Mouse (Mus musculus) hindlimb bud, embryonic 11.5 days (tissue): ENCODE data around the gene Bco2.

ENCODE experiments used
- DNase-seq: peaks from one replicate; pipeline ENCODE4 v3.0.0-alpha.2; 2012; ENCODE audit warnings: low read depth, low spot score; ENCODE audit errors: extremely low spot score

The Bco2 gene

DNA sequence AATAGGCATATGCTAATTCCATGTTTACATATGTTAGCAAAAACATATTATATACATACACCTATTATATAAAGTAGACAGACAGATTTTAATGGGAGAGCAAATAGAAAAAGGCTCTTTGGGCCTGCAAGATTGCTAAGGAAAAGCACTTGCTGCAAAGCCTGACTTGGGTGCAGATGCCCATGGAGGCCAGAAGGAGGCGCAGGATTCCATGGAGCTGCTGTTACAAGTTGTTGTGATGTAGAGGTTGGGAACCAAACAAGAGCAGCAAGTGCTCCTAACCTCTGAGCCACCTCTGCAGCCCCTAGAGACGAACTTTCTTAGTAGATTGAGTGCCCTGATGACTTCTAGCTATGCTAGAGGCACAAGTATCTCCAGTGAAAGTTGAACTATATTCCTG, 36.2 kb downstream of the Bco2 start:
- no peak for DNase-seq

DNA sequence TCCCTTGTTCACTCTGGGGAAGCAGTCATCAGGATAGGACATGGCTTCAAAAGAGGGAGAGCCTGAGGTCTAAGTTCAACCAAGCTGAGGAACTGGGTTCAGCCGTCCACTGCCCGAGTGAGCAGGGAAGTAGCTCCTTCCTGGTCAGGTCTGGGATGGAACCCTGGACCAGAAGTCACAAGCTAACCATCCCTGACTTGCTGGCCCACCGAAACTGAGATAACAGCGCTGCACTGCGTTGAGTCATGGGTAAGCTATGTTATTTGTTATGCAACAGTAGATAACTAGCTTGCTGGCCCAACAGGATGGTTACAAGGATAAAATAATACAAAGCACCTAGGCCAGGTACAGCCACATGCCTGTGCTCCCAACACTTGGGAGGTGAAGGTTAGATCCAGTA, 39.5 kb downstream of the Bco2 start:
- DNase-seq, result no peak

DNA sequence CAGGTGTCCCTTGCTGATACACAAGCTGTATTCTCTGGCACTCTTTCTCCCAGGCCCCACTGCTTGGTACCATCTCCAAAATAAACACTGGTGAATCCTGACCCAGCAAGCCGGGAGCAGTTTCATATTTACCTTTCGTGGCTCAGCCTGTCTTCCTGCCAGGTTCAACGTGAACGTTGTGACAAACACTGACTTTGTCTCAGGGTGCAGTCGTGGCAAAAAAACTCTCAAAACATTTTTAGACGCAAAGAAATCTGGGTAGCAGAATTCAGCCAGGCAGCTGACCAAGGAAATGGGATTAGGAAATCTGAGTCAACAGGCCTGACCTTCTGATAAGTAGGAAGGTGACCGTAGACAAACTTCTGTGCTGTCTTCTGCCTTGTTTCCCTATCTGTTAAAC, 47.4 kb downstream of the Bco2 start:
- DNase-seq, result no peak

DNA sequence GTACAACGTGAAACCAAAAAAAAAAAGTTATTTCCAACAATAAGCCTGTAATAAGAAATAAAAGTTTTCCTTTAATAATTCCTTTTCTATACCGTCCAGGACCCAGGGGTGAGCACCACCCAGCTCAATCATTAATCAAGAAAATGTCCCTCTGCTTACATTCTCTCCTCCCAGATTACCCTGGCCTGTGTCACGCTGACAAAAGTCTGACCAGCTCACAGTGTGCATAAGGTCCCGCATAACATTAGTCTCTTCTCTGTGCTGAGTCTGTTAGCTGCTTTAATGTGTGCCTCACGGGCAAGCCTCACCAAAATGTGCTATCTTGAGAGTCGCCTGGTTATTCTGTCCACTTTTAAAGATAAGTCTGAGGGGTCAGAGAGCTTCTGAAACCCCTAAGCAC, 49.6 kb downstream of the Bco2 start:
- no peak for DNase-seq

DNA sequence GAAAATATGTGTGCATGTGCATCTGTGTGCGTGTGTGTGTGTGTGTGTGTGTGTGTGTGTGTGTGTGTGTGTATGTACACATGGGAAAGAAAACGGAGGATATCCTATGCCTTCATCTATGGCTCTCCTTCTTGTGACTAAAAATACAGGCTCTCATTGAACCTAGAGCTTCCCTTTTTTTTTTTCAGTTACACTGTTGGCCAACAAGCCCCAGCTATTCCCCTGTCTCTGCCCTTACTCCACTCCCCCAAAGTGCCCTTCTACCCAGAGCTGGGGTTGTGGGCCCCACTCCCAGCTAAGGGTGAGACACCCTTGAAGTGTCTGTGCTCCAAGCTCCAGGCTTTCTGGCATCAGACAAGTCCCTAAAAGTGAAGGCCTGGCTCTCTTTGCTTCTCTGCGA, 52.0 kb downstream of the Bco2 start:
- no peak for DNase-seq

DNA sequence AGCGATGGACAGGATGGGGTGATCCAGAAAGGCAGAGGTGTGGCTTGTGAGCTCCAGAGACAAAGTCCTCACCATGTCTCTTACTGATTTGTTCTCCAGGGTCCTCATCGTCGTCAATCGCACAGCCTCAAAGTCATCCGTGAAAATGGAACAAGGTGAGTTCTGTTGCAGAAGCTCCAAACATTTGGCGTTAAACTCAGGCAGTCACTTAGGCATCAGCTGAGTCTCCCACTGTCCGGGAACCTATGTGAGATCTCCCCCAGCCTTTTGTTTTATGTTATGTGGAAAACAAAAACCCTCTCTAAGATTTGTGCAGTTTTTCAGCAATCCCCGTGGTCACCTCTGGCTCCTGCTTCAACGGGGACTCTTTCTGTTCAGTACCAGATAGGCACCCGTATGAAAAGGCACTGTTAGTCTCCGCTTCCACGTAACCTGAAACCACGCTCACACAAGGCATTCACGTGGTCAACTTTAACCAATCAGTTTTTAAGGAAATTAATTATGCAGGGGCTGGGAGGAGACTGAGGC, 53.9 kb downstream of the Bco2 start:
- DNase-seq, result peak; percentile 62

DNA sequence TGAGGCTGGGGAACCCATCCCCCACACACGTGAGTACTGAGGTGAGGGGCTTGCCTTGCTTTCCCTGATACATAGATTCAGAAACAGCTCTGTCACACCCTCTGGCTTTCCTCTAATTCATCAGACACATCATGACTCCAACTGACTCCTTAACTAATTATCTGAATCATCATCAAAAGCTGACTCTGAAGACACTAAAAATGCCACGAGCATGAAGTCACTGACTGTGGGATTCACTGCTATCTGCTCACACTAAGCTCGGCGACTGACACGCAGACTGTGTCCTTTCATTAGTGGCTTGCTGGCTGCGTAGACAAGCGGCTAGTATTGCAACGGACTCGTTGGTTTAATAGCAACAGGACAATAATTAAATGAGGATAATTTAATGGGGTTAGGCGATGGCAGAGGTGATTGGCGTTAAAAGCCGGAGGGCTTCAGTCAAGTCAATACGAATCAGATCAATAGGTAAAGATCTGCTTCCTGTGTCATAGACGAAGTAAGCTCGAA, 54.5 kb downstream of the Bco2 start:
- no peak for DNase-seq

DNA sequence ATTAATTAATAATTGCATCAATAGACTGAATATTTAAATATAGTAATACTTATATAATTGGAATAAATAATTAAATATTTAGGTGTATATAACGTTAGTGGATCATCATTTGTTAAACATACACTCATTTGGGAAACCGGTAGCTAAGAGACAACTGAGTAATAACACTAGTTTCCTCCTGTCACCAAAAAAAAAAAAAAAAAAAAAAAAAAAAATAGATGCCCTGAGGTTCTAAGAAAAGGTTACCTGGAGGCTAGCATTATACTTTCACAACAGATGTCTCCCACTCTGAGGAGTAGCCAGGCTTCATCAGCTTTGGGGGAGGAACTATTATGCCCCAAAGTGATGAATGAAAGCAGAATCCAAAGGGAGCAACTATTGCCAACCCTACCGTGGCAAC, 55.2 kb downstream of the Bco2 start:
- no peak for DNase-seq

DNA sequence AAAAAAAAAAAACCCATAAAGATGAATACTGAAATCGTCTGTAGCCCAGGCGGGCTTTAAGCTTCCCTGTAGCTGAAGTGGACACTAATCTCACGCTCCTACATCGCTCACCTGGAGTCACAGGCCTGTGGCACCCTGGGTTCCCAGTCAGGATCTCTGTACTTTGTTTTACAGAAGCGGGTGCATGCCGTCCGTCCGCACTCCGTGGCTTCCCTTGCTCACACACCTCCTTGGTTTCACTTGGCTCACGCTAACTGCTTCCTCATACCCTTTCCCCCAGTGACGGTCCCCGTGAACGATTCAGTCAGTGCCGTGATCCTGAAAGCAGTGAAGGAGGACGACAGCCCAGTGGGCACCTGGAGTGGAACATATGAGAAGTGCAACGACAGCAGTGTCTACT, 56.2 kb downstream of the Bco2 start:
- no peak for DNase-seq

DNA sequence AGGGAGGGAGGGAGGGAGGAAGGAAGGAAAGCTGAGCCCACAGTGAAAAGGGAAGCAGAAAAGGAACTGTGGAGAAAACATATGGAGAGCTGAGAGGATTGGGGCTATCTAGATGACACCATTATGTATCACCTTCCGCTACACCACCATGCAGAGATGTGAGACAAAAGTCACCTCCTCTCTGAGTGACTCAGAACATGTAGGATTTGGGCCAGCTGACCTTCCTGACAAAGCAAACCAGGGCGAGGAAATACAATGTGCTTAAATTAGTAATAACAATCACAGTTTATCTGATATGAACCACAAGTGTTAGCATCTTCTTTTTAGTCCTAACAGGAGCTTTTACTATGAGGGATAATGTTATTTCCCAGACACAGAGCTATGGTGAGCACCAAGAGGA, 57.4 kb downstream of the Bco2 start:
- DNase-seq, result no peak

DNA sequence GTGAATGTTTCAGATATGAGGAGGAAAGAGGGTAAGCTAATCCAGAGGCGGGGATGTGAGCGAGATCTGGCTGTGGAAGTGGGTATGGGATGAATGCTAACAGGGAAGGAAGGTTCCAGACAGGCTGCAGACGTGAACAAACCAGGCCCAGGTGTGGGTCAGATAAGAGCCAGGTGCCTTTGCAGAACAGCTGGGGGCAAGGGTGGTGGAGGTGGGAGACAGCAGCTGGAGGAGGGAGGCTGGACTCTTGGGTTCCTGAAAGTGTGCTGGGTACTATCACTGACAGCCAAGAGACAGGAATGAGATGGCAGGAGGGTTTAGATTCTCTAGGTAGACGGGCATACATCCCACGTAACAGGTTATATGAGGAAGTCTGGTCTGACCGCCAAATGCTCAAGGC, 57.9 kb downstream of the Bco2 start:
- no peak for DNase-seq

DNA sequence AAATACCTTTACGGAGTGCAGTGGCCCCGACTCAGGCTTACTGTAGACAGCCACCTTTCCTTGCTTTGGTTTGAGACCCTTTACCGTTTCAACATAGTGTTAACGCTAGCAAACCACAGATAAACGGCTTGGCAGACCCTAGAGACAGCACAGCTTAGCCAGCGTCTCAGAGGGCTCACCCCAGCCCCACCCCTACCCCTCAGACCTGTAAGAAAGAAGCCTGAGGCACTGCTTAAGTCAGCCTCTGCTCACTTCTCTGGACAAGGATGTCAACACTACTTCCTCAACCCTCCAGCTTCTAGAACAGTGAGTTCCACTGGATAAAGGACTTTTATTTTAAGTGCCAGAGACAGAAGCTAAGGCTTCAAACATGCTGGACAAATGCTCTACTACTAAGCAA, 58.4 kb downstream of the Bco2 start:
- DNase-seq, result no peak

DNA sequence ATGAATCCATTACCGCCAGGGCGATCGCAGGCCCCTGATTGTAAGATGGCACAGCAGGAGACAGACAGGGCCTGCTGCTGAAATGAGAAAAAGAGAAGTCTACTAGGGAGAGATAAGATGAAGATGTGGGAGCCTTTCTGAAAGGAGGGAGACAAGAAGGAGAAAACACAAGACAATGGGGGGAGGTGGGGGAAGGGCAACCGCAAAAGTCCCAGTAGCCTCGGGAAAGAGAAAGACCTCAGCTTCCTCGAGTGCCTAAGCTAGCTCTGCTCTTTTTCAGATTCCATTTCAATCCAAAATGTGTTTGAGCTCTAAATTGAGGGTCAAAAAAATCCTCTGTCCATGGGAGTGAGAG, 58.9 kb downstream of the Bco2 start:
- DNase-seq, result no peak

DNA sequence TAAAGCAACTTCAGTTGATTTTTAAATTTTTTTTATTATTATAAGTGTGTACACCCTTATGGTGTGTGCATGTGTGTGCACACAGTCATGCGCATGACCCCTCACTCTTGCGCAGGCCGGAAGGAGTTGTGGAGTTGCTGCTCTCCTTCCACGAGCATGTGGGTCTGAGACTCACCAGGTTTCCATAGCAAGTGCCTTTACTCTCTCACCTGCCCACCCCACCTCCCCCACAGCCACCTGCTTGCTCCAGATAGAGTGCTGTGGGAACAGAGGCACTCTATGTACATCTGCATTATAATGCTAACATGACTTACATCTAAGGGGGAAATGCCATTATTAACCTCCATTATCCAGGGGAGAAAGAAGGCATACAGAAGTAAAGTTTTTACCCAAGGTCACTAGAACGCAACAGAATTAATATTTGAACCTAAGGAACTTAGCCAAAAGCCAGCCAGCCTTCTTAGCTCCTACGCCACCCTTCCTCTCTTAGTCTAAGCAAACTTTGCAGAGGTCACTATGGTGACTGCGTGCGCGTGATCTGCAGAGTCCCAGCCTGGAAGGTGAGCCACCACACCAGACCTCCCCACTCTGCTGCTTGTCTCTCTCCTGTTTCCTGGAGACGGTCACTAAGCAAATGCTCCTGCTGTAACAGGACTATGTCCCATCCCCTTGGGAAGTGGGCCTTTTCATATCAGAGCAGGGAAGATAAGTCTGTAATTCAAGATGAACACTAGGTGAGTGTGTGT, 59.4 kb downstream of the Bco2 start:
- DNase-seq, result no peak

DNA sequence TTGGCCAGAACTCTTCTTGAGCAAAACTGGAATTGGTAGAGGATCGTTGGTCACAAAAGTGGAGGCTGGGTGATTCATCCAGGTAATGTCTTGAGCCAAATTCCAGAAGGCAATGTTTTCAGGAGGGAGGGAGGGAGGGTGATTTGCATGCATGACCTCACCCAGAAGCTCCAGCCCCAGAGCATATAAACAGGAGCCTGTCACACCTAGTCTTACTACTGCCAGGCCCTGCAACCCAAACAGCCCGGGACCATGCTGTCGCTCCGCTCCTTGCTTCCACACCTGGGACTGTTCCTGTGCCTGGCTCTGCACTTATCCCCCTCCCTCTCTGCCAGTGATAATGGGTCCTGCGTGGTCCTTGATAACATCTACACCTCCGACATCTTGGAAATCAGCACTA, 60.7 kb downstream of the Bco2 start, which contains the start of gene Plet1:
TSS of gene Plet1 (plus strand) at position 215 of the 400 bp plus-strand sequence.
- no peak for DNase-seq

DNA sequence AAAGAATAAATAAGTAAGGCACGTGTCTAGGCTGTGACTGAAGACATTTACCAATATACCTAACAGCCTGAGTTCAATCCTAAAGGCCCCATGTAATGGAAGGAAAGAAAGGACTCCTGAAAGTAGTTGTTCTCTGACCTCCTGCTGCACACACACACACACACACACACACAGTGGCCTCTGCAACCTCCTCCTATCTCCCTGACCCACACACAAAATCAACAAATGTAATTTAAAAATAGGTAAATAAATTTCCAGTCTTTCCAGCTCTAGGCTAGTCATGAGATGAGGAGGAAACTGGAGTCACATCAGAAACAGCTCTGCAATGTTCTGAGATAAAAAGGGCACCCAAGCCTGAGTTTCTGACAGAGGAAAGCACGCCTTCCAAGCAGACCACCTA, 61.2 kb downstream of the Bco2 start:
- DNase-seq, result no peak

DNA sequence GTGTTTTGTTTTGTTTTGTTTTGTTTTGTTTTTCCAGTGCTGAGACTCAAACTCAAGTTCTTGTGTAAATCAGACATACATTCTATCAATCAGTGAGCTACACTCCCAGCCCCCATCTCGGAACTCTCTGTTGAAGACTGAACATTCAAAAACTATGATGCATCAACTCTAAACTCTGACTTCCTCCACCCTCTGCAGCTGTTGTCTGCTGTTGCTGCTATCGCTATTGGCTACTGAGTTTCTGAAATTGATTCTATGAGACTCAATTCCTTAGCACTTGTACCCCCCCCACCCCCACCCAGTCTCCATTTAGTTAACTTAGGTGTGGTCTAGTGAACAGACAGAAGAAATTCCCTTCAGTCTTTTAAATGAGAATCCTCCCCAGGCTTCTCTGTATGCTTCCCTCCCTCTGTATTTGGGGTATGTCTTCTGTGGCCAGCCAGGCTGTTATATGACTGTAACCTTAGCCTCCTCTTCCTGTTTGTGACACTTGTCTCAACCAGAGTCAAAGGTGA, 63.4 kb downstream of the Bco2 start:
- no peak for DNase-seq

DNA sequence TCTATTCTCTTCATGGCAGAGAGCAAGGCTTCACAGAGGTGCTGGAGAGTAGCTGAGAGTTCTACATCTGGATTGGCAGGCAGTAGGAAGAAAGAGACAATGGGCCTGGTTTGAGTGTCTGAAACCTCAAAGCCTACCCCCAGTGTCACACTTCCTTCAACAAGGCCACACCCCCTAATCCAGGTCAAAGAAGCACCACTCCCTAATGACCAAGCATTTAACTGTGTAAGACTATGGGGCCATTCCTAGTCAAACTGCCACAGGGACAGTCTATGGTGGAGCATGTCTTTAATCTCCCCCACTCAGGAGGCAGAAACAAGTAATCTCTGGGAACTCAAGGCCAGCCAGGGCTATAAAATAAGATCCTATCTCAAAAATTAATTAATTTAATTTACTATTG, 64.1 kb downstream of the Bco2 start:
- no peak for DNase-seq

DNA sequence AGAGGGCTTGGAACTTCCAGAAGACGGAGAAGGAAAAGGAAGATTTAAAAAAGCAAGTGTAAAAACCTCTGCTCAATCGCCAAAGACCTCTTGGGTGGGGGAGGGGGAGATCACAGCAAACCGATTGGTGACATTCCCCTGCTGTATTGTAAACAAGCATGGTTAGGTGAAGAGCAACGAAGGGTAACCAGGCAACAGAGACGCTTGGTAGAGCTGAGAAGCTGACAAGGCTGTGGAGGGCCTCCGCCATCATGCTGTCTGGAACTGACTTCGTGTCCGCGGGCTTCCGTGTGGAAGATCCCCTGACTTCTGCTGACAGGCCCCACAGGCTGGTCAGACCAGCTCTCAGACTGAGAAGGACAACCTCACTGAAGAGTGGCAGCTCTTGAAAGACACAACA, 69.5 kb downstream of the Bco2 start:
- DNase-seq, result no peak
